Mouse (Mus musculus) intestine, embryonic 16.5 days (tissue): ENCODE results near the gene Rad1. TPM values are rescaled to one million over a fixed set of nuclear protein-coding genes. Genes with fewer than 3 reads are reported as not detected.
A peak's percentile ranks its signal among the peaks of the same experiment; 100 is the strongest.
"Not testable (repeated sequence)": the region's sequence is repeated elsewhere in the genome, so short reads cannot be mapped to it uniquely, and the experiment has no call there.

ENCODE experiments used
- ATAC-seq: fragments of 200-750 bp; cut with Nextera tagmentation; 2 replicates; pipeline ENCODE4 v1.8.0; 2017; ENCODE audit warnings: moderate TSS enrichment, moderate library complexity
- H3K27ac ChIP-seq: fragments of 300-500 bp; sonication (generic); 2 replicates; pipeline ENCODE4 v1.5.1; 2014; ENCODE audit warnings: mild to moderate bottlenecking, low read length
- H3K27me3 ChIP-seq: fragments of 300-500 bp; sonication (generic); replicated peaks from 2 replicates; pipeline ENCODE4 v1.6.1; 2014; ENCODE audit warnings: low read length, control low read depth, mixed read lengths; ENCODE audit not compliant: control insufficient read depth, insufficient read depth
- H3K36me3 ChIP-seq: fragments of 300-500 bp; sonication (generic); 2 replicates; pipeline ENCODE4 v1.6.1; 2014; ENCODE audit warnings: low read length, control low read depth; ENCODE audit not compliant: control insufficient read depth, insufficient read depth
- H3K4me1 ChIP-seq: fragments of 300-500 bp; sonication (generic); 2 replicates; pipeline ENCODE4 v1.6.1; 2014; ENCODE audit warnings: low read length, control low read depth, mixed read lengths; ENCODE audit not compliant: control insufficient read depth, insufficient read depth
- H3K4me2 ChIP-seq: fragments of 300-500 bp; sonication (generic); 2 replicates; pipeline ENCODE4 v1.6.1; 2014; ENCODE audit warnings: low read depth, low read length, control low read depth
- H3K4me3 ChIP-seq: fragments of 300-500 bp; sonication (generic); 2 replicates; pipeline ENCODE4 v1.5.1; 2014; ENCODE audit warnings: mild to moderate bottlenecking, low read length
- H3K9ac ChIP-seq: fragments of 300-500 bp; sonication (generic); 2 replicates; pipeline ENCODE4 v1.6.1; 2014; ENCODE audit warnings: low read depth, low read length
- H3K9me3 ChIP-seq: fragments of 300-500 bp; sonication (generic); 2 replicates; pipeline ENCODE4 v1.6.1; 2016; ENCODE audit warnings: low read length, control low read depth; ENCODE audit not compliant: control insufficient read depth
- WGBS: fragments of 180-500 bp; shearing (Covaris S2); extraction: QIAGEN DNeasy Blood & Tissue Kit; methylation state at CpG from one replicate; pipeline ENCODE4 v1.1.7; 2014; 5-methylcytosine and 5-hydroxymethylcytosine counted together
- polyA plus RNA-seq: library from polyadenylated mRNA; unstranded; fragments of >200 nt; fragmentation: Nextera tagmentation; extraction: Ambion mirVana; gene quantifications from 2 replicates; pipeline ENCODE4 v1.2.1, GENCODE M21; 2015

Gene Rad1
- polyA plus RNA-seq, 1 experiment from 2014 or later = 21.9 TPM

- WGBS = 80% methylated on average over 3 of the region's 3 CpGs
- H3K4me3 ChIP-seq = no peak overlapping the region
- H3K9me3 ChIP-seq = no peaks in the 10 kb centered on the region
- no peaks in the 10 kb centered on the region for H3K27me3 ChIP-seq
- ATAC-seq = no peak
- H3K9ac ChIP-seq = no peak overlapping the region
- 0 out of 2 replicates have a peak overlapping the region, but pooled peaks have one; percentile 5 for H3K4me2 ChIP-seq
- peaks cover 7% of the 10 kb centered on the region; the same call in 1 of the 2 replicates for H3K4me1 ChIP-seq
- H3K36me3 ChIP-seq = no peaks in the 10 kb centered on the region
- no peak overlapping the region for H3K27ac ChIP-seq
These were observed 17.1 kb upstream of the Rad1 start for GRCm38 (mm10) chr15:10468761-10469160.

- Histone ChIP-seq H3K36me3 (no peaks in the 10 kb centered on the region), H3K9ac (peak overlapping the region; percentile 82), H3K27ac (peak overlapping the region; percentile 76), H3K4me3 (peak overlapping the region; percentile 87), H3K4me1 (peaks cover 7% of the 10 kb centered on the region; the same call in 1 of the 2 replicates), H3K9me3 (no peaks in the 10 kb centered on the region), H3K4me2 (peak overlapping the region; percentile 85), H3K27me3 (no peaks in the 10 kb centered on the region)
- WGBS = under 1% methylated on average over 40 of the region's 40 CpGs
- ATAC-seq = peak; percentile 12
These were observed 16.1 kb upstream of the Rad1 start for GRCm38 (mm10) chr15:10469641-10470150.

DNA sequence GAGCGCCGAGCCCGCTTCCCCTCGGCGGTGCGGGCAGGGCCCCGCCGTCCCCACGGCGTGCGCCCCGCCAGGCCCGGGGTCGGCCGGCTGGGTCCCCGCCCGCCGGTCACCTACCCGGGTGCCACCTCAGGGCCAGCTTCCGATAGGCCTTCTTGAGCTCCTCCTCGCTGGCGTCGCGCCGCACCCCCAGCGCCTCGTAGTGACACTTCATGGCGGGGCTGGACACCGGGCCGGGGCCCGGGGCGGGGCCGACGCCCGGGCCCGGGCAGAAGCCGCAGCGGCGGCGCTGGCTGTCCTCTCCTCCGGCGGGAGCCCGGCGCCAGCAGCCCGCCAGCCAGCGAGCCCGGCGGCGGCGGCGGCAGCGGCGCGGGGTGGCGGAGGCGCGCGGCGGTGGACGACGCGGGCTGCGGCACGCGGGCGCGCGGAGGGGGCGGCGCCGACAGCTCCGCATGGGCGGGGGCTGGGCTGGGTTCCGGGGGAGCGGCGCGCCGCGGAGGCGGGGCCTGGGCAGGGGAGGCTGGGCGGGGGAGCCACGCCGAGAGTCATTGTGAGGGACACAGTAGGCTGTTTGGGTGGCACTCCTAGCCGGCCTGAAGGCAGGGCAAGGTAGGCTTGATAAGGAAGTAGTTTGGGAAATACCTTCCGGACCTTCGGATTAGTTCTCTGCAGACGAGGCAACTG lies 15.5 kb upstream of the Rad1 start, which contains the start of gene Dnajc21:
Dnajc21 (minus strand) TSS at position 366 of the 681 bp plus-strand sequence.
- WGBS = 1% methylated on average over 55 of the region's 87 CpGs
- Histone ChIP-seq H3K27ac (peak within 1 kb of the TSS; percentile 76), H3K9ac (peak within 1 kb of the TSS; percentile 82)

DNA sequence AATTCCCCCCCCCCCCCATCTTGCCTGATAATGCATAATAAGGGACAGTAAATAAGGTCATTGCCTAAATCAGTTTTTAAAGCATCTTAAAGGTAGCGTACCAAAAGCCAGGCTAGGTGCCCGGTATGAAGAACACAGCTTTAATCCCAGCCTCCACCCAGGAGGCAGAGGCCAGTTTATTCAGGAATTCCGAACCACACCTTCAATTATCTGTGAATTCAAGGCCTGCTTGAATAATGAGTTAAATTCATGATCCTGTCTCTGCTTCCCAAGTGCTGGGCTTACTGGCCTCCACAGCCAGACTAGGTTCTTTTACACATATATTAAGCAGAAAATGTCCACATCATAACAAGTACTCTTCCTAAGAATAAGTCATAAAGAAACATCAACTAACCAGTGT lies 14.9 kb upstream of the Rad1 start:
- H3K36me3 ChIP-seq = no peaks in the 10 kb centered on the region
- peak overlapping the region; percentile 76; the same call in 1 of the 2 replicates for H3K27ac ChIP-seq
- peak; percentile 23; the same call in 1 of the 2 replicates for ATAC-seq
- peak overlapping the region; percentile 87 for H3K4me3 ChIP-seq
- H3K27me3 ChIP-seq = no peaks in the 10 kb centered on the region
- WGBS = 15% methylated on average over 3 of the region's 3 CpGs
- no peaks in the 10 kb centered on the region for H3K9me3 ChIP-seq
- peak overlapping the region; percentile 85 for H3K4me2 ChIP-seq
- H3K9ac ChIP-seq = peak overlapping the region; percentile 82; the same call in 1 of the 2 replicates
- peaks cover 7% of the 10 kb centered on the region; the same call in 1 of the 2 replicates for H3K4me1 ChIP-seq

More for the DNA sequence above, 15.5 kb upstream of the Rad1 start, which contains the start of gene Dnajc21:
- Histone ChIP-seq H3K9me3 (no peaks in the 10 kb centered on the region), H3K4me3 (peak within 1 kb of the TSS; percentile 87), H3K4me2 (peak within 1 kb of the TSS; percentile 85), H3K36me3 (no peaks in the 10 kb centered on the region), H3K4me1 (peaks cover 7% of the 10 kb centered on the region; the same call in 1 of the 2 replicates), H3K27me3 (no peaks in the 10 kb centered on the region)
- peak; percentile 98 for ATAC-seq

DNA sequence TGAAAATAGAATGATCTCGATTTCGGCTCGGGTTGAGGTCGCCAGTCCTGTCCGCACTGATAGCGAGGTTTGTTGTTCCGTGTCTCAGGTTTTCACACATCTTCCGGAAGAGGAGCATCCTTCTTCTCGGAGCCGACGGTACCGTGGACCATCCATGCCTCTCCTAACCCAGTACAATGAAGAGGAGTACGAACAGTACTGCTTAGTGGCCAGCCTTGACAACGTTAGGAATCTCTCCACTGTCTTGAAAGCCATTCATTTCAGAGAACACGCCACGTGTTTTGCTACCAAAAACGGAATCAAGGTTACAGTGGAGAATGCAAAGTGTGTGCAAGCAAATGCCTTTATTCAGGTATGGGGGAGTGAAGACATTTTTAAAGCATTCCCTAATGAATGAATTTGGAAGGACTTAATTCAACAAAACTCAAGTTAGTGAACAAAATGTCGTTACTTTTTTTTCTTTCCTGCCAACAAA lies 584 bp downstream of the Rad1 start:
- 0 out of 2 replicates have a peak, but pooled peaks cover 3% of the 10 kb centered on the region for H3K36me3 ChIP-seq
- H3K9me3 ChIP-seq = no peaks in the 10 kb centered on the region
- under 1% methylated on average over 18 of the region's 18 CpGs for WGBS
- peaks cover 15% of the 10 kb centered on the region for H3K4me1 ChIP-seq
- H3K27ac ChIP-seq = peak overlapping the region; percentile 39
- peak overlapping the region; percentile 93 for H3K9ac ChIP-seq
- H3K4me3 ChIP-seq = peak overlapping the region; percentile 84
- H3K27me3 ChIP-seq = no peaks in the 10 kb centered on the region
- ATAC-seq = peak; percentile 43; the same call in 1 of the 2 replicates
- H3K4me2 ChIP-seq = peak overlapping the region; percentile 68

GRCm38 (mm10) chr15:10487246-10487645 lies 1.4 kb downstream of the Rad1 start:
- Histone ChIP-seq H3K4me1 (peaks cover 15% of the 10 kb centered on the region), H3K4me2 (peak overlapping the region; percentile 14; the same call in 1 of the 2 replicates), H3K9me3 (no peaks in the 10 kb centered on the region), H3K36me3 (peaks cover 3% of the 10 kb centered on the region; the same call in 1 of the 2 replicates), H3K27me3 (no peaks in the 10 kb centered on the region), H3K27ac (no peak overlapping the region), H3K9ac (no peak overlapping the region), H3K4me3 (0 out of 2 replicates have a peak overlapping the region, but pooled peaks have one; percentile 6)
- WGBS = 54% methylated on average over 2 of the region's 2 CpGs
- no peak for ATAC-seq

- no peaks in the 10 kb centered on the region for H3K9me3 ChIP-seq
- no peak for ATAC-seq
- H3K4me3 ChIP-seq = no peak overlapping the region
- peaks cover 6% of the 10 kb centered on the region for H3K4me1 ChIP-seq
- WGBS = 89% methylated on average over 5 of the region's 5 CpGs
- no peak overlapping the region for H3K27ac ChIP-seq
- H3K27me3 ChIP-seq = no peaks in the 10 kb centered on the region
- no peaks in the 10 kb centered on the region; the same call in 1 of the 2 replicates for H3K36me3 ChIP-seq
- H3K4me2 ChIP-seq = no peak overlapping the region
- H3K9ac ChIP-seq = no peak overlapping the region
These were observed 4.3 kb downstream of the Rad1 start for GRCm38 (mm10) chr15:10490101-10490500.

- Histone ChIP-seq H3K4me1 (no peaks in the 10 kb centered on the region), H3K9ac (no peak overlapping the region), H3K4me2 (no peak overlapping the region), H3K9me3 (no peaks in the 10 kb centered on the region), H3K27me3 (no peaks in the 10 kb centered on the region), H3K36me3 (no peaks in the 10 kb centered on the region; the same call in none of the 2 replicates), H3K4me3 (no peak overlapping the region), H3K27ac (no peak overlapping the region)
- ATAC-seq = no peak
- WGBS = 95% methylated on average over 11 of the region's 11 CpGs
These were observed 10.1 kb downstream of the Rad1 start for GRCm38 (mm10) chr15:10495944-10496343.

DNA sequence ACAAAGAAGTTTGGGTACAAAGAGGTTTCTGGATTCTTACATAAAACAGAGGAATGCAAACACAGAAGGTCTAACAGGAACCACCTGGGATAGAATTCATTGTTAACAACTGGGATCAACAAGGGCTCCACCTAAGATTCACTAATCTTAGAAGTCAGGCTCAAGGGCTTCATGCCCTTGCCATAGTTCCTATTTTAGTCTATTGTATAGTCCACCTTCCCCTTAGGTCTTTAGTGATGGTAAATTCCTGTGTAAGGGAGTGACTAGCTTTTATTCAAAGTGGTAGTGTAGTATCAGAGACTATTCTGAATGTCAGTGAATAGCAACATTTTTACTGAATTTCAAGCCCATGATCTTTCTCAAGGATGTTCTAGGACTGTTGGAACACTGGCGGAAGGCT lies 10.9 kb downstream of the Rad1 start:
- H3K9me3 ChIP-seq, H3K27ac ChIP-seq, H3K4me2 ChIP-seq, H3K4me1 ChIP-seq, H3K9ac ChIP-seq, H3K4me3 ChIP-seq, H3K27me3 ChIP-seq, ATAC-seq, H3K36me3 ChIP-seq: not testable (repeated sequence)
- WGBS = 98% methylated on average over 1 of the region's 1 CpGs
